In the genomic region with DNA sequence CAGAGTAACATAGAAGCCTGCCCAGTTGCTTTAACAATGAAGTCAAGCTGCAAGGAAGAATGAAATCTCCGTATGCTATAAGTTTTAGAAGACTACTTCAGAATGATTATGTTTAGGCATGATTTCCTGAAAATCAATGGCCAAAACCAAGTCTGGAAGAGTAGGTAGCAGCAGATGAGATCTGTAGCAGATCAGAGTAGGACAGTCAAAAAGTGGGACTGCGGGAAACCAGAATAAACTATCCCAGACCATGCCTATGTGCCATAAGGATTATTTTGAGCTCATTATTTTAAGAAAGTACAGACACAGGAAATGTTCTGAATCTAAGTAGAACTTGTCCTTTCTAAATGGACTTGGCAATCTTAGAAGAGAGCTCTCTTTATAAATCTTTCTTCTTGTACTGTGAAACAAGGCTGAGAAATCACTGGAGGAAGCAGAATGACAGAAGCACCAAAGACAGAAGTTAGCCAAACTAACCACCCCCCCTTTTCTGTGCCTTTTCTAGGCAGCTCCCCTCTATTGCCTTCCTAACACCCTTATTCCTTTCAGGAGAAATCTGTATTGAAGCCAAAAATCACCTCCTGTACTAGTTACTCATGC, we compare ENCODE assay signal across 18 mouse cellular contexts.
"Had no signal": no experiment of that assay in that cellular context is flagged by ENCODE, and none has a peak within 500 bp of the region (broad histone marks: within the 10 kb centered on the region; RNA-seq: fewer than 3 reads in every experiment).

No protein-coding gene starts in this region.

- DNase-seq: forebrain, postnatal 0 days; gastrocnemius, postnatal 14 days; gastrocnemius, postnatal 36 days; heart, adult 11 months; heart, adult 2 months; heart, postnatal 14 days; heart, postnatal 36 days; kidney, adult 11 months; kidney, adult 2 months; kidney, adult 9 months; kidney, postnatal 14 days; kidney, postnatal 36 days; layer of hippocampus, adult 9-11 months; layer of hippocampus, postnatal 36 days; liver; liver, embryonic 13.5 days had no signal

- ATAC-seq: forebrain, postnatal 0 days; hindbrain, postnatal 0 days; intestine, embryonic 16.5 days had no signal
